Comparison of ENCODE assay signal across 15 mouse cellular contexts in the genomic region with DNA sequence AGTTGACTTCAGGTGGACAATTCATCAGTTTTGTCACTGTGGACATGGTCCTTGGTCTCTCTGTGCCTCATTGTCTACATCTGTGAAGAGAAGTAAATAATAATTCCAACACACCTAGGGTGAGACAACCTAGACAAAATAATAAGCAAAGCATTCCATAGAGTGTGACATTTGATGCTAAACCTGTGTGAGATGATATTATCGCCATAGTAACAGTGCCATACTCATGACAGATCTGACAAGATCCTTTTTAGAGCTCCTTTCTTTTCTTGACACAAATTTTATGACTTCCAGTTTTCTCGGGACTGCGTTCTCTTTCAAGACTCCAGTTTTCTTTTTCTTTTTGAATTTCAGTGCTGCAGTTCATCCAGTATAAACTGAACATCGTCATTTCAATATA.
"Had no signal": no experiment of that assay in that cellular context is flagged by ENCODE, and none has a peak within 500 bp of the region (broad histone marks: within the 10 kb centered on the region; RNA-seq: fewer than 3 reads in every experiment).

No protein-coding gene starts in this region.

- H3K27me3 ChIP-seq: neural tube, embryonic 15.5 days; stomach, embryonic 15.5 days had no signal

- H3K4me1 ChIP-seq: neural tube, embryonic 15.5 days; stomach, embryonic 15.5 days had no signal

- DNase-seq: retina, postnatal 1 day; right cerebral cortex, adult 18-20 months; right cerebral cortex, postnatal 14 days; right cerebral cortex, postnatal 25 days; right cerebral cortex, postnatal 4 days; spleen, adult 18-20 months; thymus, adult 18-20 months; thymus, adult 2 months; thymus, postnatal 14 days; thymus, postnatal 25 days; thymus, postnatal 36 days; thymus, postnatal 4 days had no signal

- H3K4me2 ChIP-seq: neural tube, embryonic 15.5 days; stomach, embryonic 15.5 days had no signal

- H3K9ac ChIP-seq: neural tube, embryonic 15.5 days; stomach, embryonic 15.5 days had no signal

- H3K27ac ChIP-seq: neural tube, embryonic 15.5 days; stomach, embryonic 15.5 days; stomach, postnatal 0 days had no signal

- H3K9me3 ChIP-seq: neural tube, embryonic 15.5 days; stomach, embryonic 15.5 days had no signal

- H3K4me3 ChIP-seq: neural tube, embryonic 15.5 days; stomach, embryonic 15.5 days had no signal

- H3K36me3 ChIP-seq: neural tube, embryonic 15.5 days; stomach, embryonic 15.5 days had no signal
